Mouse (Mus musculus): ENCODE results near the gene Car10. TPM values are rescaled to one million over a fixed set of nuclear protein-coding genes. Genes with fewer than 3 reads are reported as not detected.

The Car10 gene
- polyA plus RNA-seq, 1 experiment, result not detected

DNA sequence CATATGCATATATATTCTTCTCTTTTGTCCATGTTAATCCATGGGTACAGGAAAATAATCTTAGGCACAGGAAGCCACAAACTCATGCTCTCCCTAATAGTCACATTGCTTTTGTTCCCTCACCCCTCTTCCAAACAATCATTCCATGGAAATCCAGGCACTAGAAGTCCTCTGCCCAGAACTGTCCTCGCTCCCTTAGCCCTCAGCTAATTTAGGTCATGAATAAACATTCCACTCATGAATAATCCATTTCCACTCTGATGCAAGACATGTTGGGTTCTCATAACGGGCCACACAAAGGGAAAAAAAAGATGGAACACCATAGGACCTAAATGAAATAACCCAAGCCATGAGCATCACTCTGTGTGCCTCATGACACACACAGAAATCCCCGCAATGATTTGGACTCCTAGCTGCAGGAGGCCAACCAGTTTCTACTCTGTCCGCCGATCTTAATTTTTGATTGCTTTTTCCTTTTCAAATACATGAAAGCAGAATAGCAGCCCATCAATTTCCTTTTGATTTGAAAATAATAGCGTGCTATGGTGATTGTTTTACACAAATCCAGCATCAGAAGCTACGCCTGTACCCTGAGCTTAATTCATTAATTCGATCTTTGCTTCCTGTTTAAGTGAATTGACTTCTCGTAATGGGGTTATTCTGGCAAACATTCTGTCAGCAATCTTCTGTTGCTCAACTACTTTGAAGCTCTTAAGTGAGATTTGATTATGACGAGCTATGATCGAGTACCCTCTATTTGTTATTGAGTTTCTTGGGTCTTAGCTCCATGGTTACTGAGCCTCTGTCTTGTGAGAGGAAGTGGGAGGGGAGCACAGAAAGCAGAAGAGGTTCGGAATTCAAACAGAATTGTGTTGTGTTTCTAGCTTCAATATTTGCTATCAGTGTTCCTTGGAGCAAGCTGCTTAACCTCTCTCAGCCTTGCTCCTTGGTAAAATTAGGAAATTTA lies 350.7 kb downstream of the Car10 start:
- no peaks in the 10 kb centered on the region for H3K36me3 ChIP-seq (ENCODE audit: control insufficient read depth, insufficient read depth)
- no peak overlapping the region for H3ac ChIP-seq (ENCODE audit: control insufficient read depth, insufficient read length)
- TF ChIP-seq MYOD1 (IDR thresholded peaks at IDR 0.05; ENCODE audit: control insufficient read depth in 1 of 3, insufficient read length in 2 of 3, low read depth in 2 of 3) (no peak), SRF (IDR thresholded peaks at IDR 0.05; ENCODE audit: control insufficient read depth, insufficient read length, low read depth) (no peak), REST (IDR thresholded peaks at IDR 0.05; ENCODE audit: insufficient read depth, insufficient read length) (no peak), POLR2AphosphoS2 (IDR thresholded peaks at IDR 0.05; ENCODE audit: insufficient read length, low read depth) (no peak), USF1 (IDR thresholded peaks at IDR 0.05; ENCODE audit: low read depth) (no peak), CEBPB (IDR thresholded peaks at IDR 0.05; ENCODE audit: insufficient read depth, poor library complexity, severe bottlenecking) (no peak), POLR2A (IDR thresholded peaks at IDR 0.05; ENCODE audit: insufficient read length, low read depth) (no peak)
- H3K4me3 ChIP-seq, result no peak overlapping the region
- no peaks in the 10 kb centered on the region for H3K79me2 ChIP-seq (ENCODE audit: control insufficient read depth, insufficient read depth)
- H3K4me2 ChIP-seq (ENCODE audit: low read depth), result no peak overlapping the region
- no peaks in the 10 kb centered on the region for H3K27me3 ChIP-seq (ENCODE audit: control insufficient read depth, insufficient read depth, insufficient read length)

DNA sequence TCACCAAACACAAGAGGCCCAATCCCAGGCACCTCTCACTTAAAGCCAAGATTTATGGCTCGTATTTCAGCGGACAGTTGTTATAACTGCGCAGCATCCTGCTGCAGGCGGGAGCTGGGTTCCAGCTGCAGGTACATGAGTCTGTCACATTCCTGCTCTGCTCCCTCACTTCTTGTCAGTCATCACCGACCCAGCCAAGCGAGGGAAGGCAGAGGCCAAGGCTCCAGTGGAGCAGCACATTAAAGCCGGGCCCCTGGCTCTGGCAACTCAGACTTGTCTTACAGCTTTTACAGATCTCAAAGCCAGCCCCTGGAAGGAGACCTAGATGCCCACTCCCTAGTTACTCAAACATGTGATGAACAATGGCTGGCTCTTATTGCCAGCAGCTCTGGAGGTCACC lies 352.7 kb downstream of the Car10 start:
- no peaks in the 10 kb centered on the region for H3K27me3 ChIP-seq (ENCODE audit: control insufficient read depth, insufficient read depth, insufficient read length)
- H3K79me2 ChIP-seq (ENCODE audit: control insufficient read depth, insufficient read depth), result no peaks in the 10 kb centered on the region
- H3K4me2 ChIP-seq (ENCODE audit: low read depth), result no peak overlapping the region
- TF ChIP-seq TCF12 (IDR thresholded peaks at IDR 0.05; ENCODE audit: insufficient read depth, poor library complexity, severe bottlenecking), result no peak
- no peak for TF ChIP-seq POLR2A (IDR thresholded peaks at IDR 0.05; ENCODE audit: insufficient read length, low read depth)
- TF ChIP-seq E2F4 (IDR thresholded peaks at IDR 0.05; ENCODE audit: insufficient read depth), result no peak
- no peak for TF ChIP-seq TCF3 (IDR thresholded peaks at IDR 0.05; ENCODE audit: insufficient read length, low read depth)
- no peak for TF ChIP-seq CEBPB (IDR thresholded peaks at IDR 0.05; ENCODE audit: insufficient read depth, poor library complexity, severe bottlenecking)
- no peak for TF ChIP-seq SRF (IDR thresholded peaks at IDR 0.05; ENCODE audit: control insufficient read depth, insufficient read length, low read depth)
- no peak overlapping the region for H3ac ChIP-seq (ENCODE audit: control insufficient read depth, insufficient read length)
- H3K4me3 ChIP-seq, result no peak overlapping the region
- no peaks in the 10 kb centered on the region for H3K36me3 ChIP-seq (ENCODE audit: control insufficient read depth, insufficient read depth)

- no peaks in the 10 kb centered on the region for H3K36me3 ChIP-seq (ENCODE audit: control insufficient read depth, insufficient read depth)
- H3K79me2 ChIP-seq (ENCODE audit: control insufficient read depth, insufficient read depth), result no peaks in the 10 kb centered on the region
- no peak overlapping the region for H3K4me3 ChIP-seq
- TF ChIP-seq MYOG (IDR thresholded peaks at IDR 0.05; ENCODE audit: control insufficient read depth in 1 of 3, insufficient read depth in 1 of 3, insufficient read length in 2 of 3, low read depth in 2 of 3) (no peak), REST (IDR thresholded peaks at IDR 0.05; ENCODE audit: insufficient read depth, insufficient read length) (no peak), SRF (IDR thresholded peaks at IDR 0.05; ENCODE audit: control insufficient read depth, insufficient read length, low read depth) (no peak), MYOD1 (IDR thresholded peaks at IDR 0.05; ENCODE audit: control insufficient read depth in 1 of 3, insufficient read length in 2 of 3, low read depth in 2 of 3) (no peak), E2F4 (IDR thresholded peaks at IDR 0.05; ENCODE audit: insufficient read depth) (no peak), USF1 (IDR thresholded peaks at IDR 0.05; ENCODE audit: low read depth) (no peak), TCF3 (IDR thresholded peaks at IDR 0.05; ENCODE audit: insufficient read length, low read depth) (no peak), MAX (IDR thresholded peaks at IDR 0.05; ENCODE audit: low read depth) (no peak), POLR2AphosphoS2 (IDR thresholded peaks at IDR 0.05; ENCODE audit: insufficient read length, low read depth) (no peak), POLR2A (IDR thresholded peaks at IDR 0.05; ENCODE audit: insufficient read length, low read depth) (no peak), TCF12 (IDR thresholded peaks at IDR 0.05; ENCODE audit: insufficient read depth, poor library complexity, severe bottlenecking) (no peak), CEBPB (IDR thresholded peaks at IDR 0.05; ENCODE audit: insufficient read depth, poor library complexity, severe bottlenecking) (no peak)
- H3K27me3 ChIP-seq (ENCODE audit: control insufficient read depth, insufficient read depth, insufficient read length), result no peaks in the 10 kb centered on the region
- no peak overlapping the region for H3ac ChIP-seq (ENCODE audit: control insufficient read depth, insufficient read length)
- no peak overlapping the region for H3K4me2 ChIP-seq (ENCODE audit: low read depth)
Observed at GRCm38 (mm10) chr11:93466221-93466620, 368.4 kb downstream of the Car10 start.

- Histone ChIP-seq H3K36me3 (ENCODE audit: control insufficient read depth, insufficient read depth) (no peaks in the 10 kb centered on the region), H3K27me3 (ENCODE audit: control insufficient read depth, insufficient read depth, insufficient read length) (no peaks in the 10 kb centered on the region), H3ac (ENCODE audit: control insufficient read depth, insufficient read length) (no peak overlapping the region), H3K4me2 (ENCODE audit: low read depth) (no peak overlapping the region), H3K79me2 (ENCODE audit: control insufficient read depth, insufficient read depth) (no peaks in the 10 kb centered on the region), H3K4me3 (no peak overlapping the region)
- TF ChIP-seq MAX (IDR thresholded peaks at IDR 0.05; ENCODE audit: low read depth), result no peak
- TF ChIP-seq TCF12 (IDR thresholded peaks at IDR 0.05; ENCODE audit: insufficient read depth, poor library complexity, severe bottlenecking), result no peak
- no peak for TF ChIP-seq USF1 (IDR thresholded peaks at IDR 0.05; ENCODE audit: low read depth)
- no peak for TF ChIP-seq E2F4 (IDR thresholded peaks at IDR 0.05; ENCODE audit: insufficient read depth)
- TF ChIP-seq TCF3 (IDR thresholded peaks at IDR 0.05; ENCODE audit: insufficient read length, low read depth), result no peak
- TF ChIP-seq MYOD1 (IDR thresholded peaks at IDR 0.05; ENCODE audit: control insufficient read depth in 1 of 3, insufficient read length in 2 of 3, low read depth in 2 of 3), result no peak
- TF ChIP-seq POLR2AphosphoS2 (IDR thresholded peaks at IDR 0.05; ENCODE audit: insufficient read length, low read depth), result no peak
- no peak for TF ChIP-seq REST (IDR thresholded peaks at IDR 0.05; ENCODE audit: insufficient read depth, insufficient read length)
Observed at GRCm38 (mm10) chr11:93467711-93468110, 369.9 kb downstream of the Car10 start.

DNA sequence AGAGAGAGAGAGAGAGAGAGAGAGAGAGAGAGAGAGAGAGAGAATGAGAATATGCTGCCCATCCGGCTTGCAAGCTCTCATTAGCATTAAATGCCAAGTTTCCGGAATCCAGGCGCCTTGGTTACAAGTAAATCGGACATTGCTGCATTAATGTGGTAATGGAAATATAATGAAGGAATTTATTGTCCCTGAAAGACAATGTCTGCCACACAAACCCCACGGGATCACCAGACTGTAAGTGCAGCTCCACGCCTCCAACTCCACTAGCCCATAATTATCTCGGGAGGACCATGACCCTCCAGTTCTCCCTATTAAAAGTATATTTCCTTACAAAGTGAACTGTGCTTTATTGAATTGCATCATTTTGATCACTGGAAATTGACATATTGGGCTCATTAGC lies 372.9 kb downstream of the Car10 start:
- H3K4me2 ChIP-seq (ENCODE audit: low read depth), result no peak overlapping the region
- no peaks in the 10 kb centered on the region for H3K27me3 ChIP-seq (ENCODE audit: control insufficient read depth, insufficient read depth, insufficient read length)
- H3K79me2 ChIP-seq (ENCODE audit: control insufficient read depth, insufficient read depth), result no peaks in the 10 kb centered on the region
- TF ChIP-seq USF1 (IDR thresholded peaks at IDR 0.05; ENCODE audit: low read depth) (no peak), POLR2AphosphoS2 (IDR thresholded peaks at IDR 0.05; ENCODE audit: insufficient read length, low read depth) (no peak), REST (IDR thresholded peaks at IDR 0.05; ENCODE audit: insufficient read depth, insufficient read length) (no peak), POLR2A (IDR thresholded peaks at IDR 0.05; ENCODE audit: insufficient read length, low read depth) (no peak), SRF (IDR thresholded peaks at IDR 0.05; ENCODE audit: control insufficient read depth, insufficient read length, low read depth) (no peak), E2F4 (IDR thresholded peaks at IDR 0.05; ENCODE audit: insufficient read depth) (no peak), CEBPB (IDR thresholded peaks at IDR 0.05; ENCODE audit: insufficient read depth, poor library complexity, severe bottlenecking) (no peak), TCF3 (IDR thresholded peaks at IDR 0.05; ENCODE audit: insufficient read length, low read depth) (no peak), MYOG (IDR thresholded peaks at IDR 0.05; ENCODE audit: control insufficient read depth in 1 of 3, insufficient read depth in 1 of 3, insufficient read length in 2 of 3, low read depth in 2 of 3) (no peak), TCF12 (IDR thresholded peaks at IDR 0.05; ENCODE audit: insufficient read depth, poor library complexity, severe bottlenecking) (no peak), MAX (IDR thresholded peaks at IDR 0.05; ENCODE audit: low read depth) (no peak), MYOD1 (IDR thresholded peaks at IDR 0.05; ENCODE audit: control insufficient read depth in 1 of 3, insufficient read length in 2 of 3, low read depth in 2 of 3) (no peak)
- H3ac ChIP-seq (ENCODE audit: control insufficient read depth, insufficient read length), result no peak overlapping the region
- no peaks in the 10 kb centered on the region for H3K36me3 ChIP-seq (ENCODE audit: control insufficient read depth, insufficient read depth)
- H3K4me3 ChIP-seq, result no peak overlapping the region
